Mouse (Mus musculus) embryo, embryonic 10 days (tissue): ENCODE measurements around the gene Slc25a53.
A peak's percentile ranks its signal among the peaks of the same experiment; 100 is the strongest.
"Not testable (repeated sequence)": the region's sequence is repeated elsewhere in the genome, so short reads cannot be mapped to it uniquely, and the experiment has no call there.

Source experiments
- DNase-seq: peaks from one replicate; pipeline ENCODE4 v3.0.0-alpha.2; 2015; ENCODE audit warnings: low spot score

Slc25a53 gene

DNA sequence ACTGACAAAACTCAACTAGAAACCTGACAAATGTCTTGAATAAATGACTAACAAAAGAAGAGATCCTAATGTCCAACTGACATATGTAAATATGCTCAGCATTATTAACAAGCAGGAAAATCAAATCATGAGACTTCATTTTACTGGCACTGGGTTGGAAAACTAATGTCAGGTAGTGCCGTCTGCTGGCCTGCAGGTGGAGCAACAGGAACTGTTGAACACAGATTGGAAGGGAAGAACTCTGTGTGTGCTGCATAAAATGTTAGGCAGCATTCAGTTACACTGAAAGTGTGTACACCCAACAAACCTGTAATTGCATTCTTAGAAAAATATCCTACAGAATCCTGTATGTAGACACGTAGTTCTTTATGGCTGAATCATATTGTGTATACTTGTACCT lies 78.4 kb downstream of the Slc25a53 start:
- peak; percentile 8 for DNase-seq

- DNase-seq, result not testable (repeated sequence)
These were observed 79.8 kb downstream of the Slc25a53 start for GRCm38 (mm10) chrX:136958300-136958699.

GRCm38 (mm10) chrX:136957583-136958279 lies 80.4 kb downstream of the Slc25a53 start:
- DNase-seq, result peak; percentile 64

- no peak for DNase-seq
These were observed 100.1 kb downstream of the Slc25a53 start for GRCm38 (mm10) chrX:136937985-136938384.
